In the genomic region with DNA sequence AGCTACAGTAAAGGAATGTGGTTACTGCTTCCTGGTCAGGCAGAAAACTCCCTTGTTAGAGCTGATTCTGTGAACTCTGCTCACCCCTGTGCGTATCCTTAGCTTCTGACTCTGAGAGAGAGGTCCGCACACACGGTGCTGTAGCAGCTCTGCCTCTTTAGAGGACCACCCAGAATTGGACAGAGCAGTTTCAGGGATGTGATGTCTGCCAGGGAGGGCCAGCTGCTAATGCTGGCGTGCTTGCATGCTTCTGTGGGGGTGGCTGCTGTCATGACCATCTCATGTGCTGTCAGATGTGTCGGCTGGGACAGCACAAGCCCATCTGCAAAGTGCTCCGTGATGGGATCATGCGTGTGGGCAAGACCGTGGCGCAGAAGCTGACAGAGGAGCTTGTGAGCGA, we compare ENCODE assay signal across 21 mouse cellular contexts.
"Had no signal": no experiment of that assay in that cellular context is flagged by ENCODE, and none has a peak within 500 bp of the region (broad histone marks: within the 10 kb centered on the region; RNA-seq: fewer than 3 reads in every experiment).

No protein-coding gene starts in this region.

- H3K9me3 ChIP-seq: liver, embryonic 13.5 days; liver, embryonic 15.5 days; megakaryocyte, embryonic 14.5 days; midbrain, embryonic 10.5 days; midbrain, embryonic 12.5 days; midbrain, embryonic 15.5 days; neural tube, embryonic 13.5 days; neural tube, embryonic 15.5 days; stomach, embryonic 15.5 days had no signal

- H3K4me2 ChIP-seq: liver, embryonic 11.5 days; liver, embryonic 13.5 days; liver, embryonic 15.5 days; midbrain, embryonic 12.5 days; midbrain, embryonic 15.5 days; neural tube, embryonic 13.5 days; neural tube, embryonic 15.5 days; stomach, embryonic 15.5 days had no signal

- H3K9ac ChIP-seq: liver, embryonic 13.5 days; liver, embryonic 15.5 days; liver, postnatal 0 days; midbrain, embryonic 12.5 days; midbrain, embryonic 15.5 days; neural tube, embryonic 13.5 days; neural tube, embryonic 15.5 days; stomach, embryonic 15.5 days had no signal

- H3K27me3 ChIP-seq: liver, embryonic 13.5 days; liver, embryonic 15.5 days; megakaryocyte, embryonic 14.5 days; midbrain, embryonic 12.5 days; midbrain, embryonic 15.5 days; neural tube, embryonic 13.5 days; neural tube, embryonic 15.5 days; stomach, embryonic 15.5 days had no signal

- ATAC-seq: liver, postnatal 0 days; midbrain, embryonic 15.5 days had no signal

- DNase-seq: liver, embryonic 13.5 days; liver, postnatal 0 days; lung, postnatal 10 days; lung, postnatal 36 days; retina, postnatal 1 day; right cerebral cortex, adult 18-20 months; thymus, adult 2 months; thymus, postnatal 25 days; thymus, postnatal 4 days had no signal

- H3K4me3 ChIP-seq: liver, embryonic 13.5 days; liver, embryonic 15.5 days; megakaryocyte, embryonic 14.5 days; midbrain, embryonic 10.5 days; midbrain, embryonic 12.5 days; midbrain, embryonic 15.5 days; myocyte; neural tube, embryonic 13.5 days; neural tube, embryonic 15.5 days; stomach, embryonic 15.5 days had no signal

- H3K4me1 ChIP-seq: liver, embryonic 13.5 days; liver, embryonic 15.5 days; midbrain, embryonic 15.5 days; neural tube, embryonic 13.5 days; neural tube, embryonic 15.5 days; stomach, embryonic 15.5 days had no signal

- H3K27ac ChIP-seq: liver, embryonic 13.5 days; liver, embryonic 15.5 days; macrophage; midbrain, embryonic 10.5 days; midbrain, embryonic 12.5 days; midbrain, embryonic 15.5 days; neural tube, embryonic 13.5 days; neural tube, embryonic 15.5 days; stomach, embryonic 15.5 days; stomach, postnatal 0 days had no signal
